Mouse (Mus musculus) myocyte (in vitro differentiated cells): ENCODE measurements around the gene Meaf6. TPM values are rescaled to one million over a fixed set of nuclear protein-coding genes. Genes with fewer than 3 reads are reported as not detected.

ENCODE experiments used
- H3K27me3 ChIP-seq: one replicate; pipeline ENCODE4 v1.6.1; 2011; ENCODE audit not compliant: control insufficient read depth, insufficient read depth, insufficient read length
- H3K36me3 ChIP-seq: one replicate; pipeline ENCODE4 v1.6.1; 2011; ENCODE audit not compliant: control insufficient read depth, insufficient read depth
- H3K4me2 ChIP-seq: one replicate; pipeline ENCODE4 v1.6.1; 2011; ENCODE audit warnings: low read depth, control low read depth
- H3K4me3 ChIP-seq: one replicate; pipeline ENCODE4 v1.5.1; 2011; ENCODE audit warnings: mild to moderate bottlenecking, control low read depth, moderate library complexity
- H3K79me2 ChIP-seq: one replicate; pipeline ENCODE4 v1.6.1; 2011; ENCODE audit not compliant: control insufficient read depth, insufficient read depth
- H3ac ChIP-seq: one replicate; pipeline ENCODE4 v1.6.1; 2011; ENCODE audit not compliant: control insufficient read depth, insufficient read length
- CEBPB ChIP-seq: IDR thresholded peaks from 2 replicates; pipeline ENCODE4 v1.6.1; 2011; ENCODE audit warnings: mild to moderate bottlenecking, moderate library complexity; ENCODE audit not compliant: poor library complexity, insufficient read depth, severe bottlenecking
- E2F4 ChIP-seq: IDR thresholded peaks from one replicate; pipeline ENCODE4 v1.6.1; 2011; ENCODE audit warnings: mild to moderate bottlenecking, control low read depth, moderate library complexity; ENCODE audit not compliant: insufficient read depth
- MAX ChIP-seq: IDR thresholded peaks from one replicate; pipeline ENCODE4 v1.6.1; 2011; ENCODE audit warnings: low read depth, mild to moderate bottlenecking, control low read depth
- MYOD1 ChIP-seq, 3 experiments: IDR thresholded peaks; one replicate each; pipeline ENCODE4 v1.6.1; 2011; ENCODE audit warnings: control low read depth in 2 of 3, low read depth in 2 of 3, mild to moderate bottlenecking in 2 of 3, moderate library complexity in 1 of 3; ENCODE audit not compliant: insufficient read length in 2 of 3, control insufficient read depth in 1 of 3
- MYOG ChIP-seq, 3 experiments: IDR thresholded peaks; one replicate each; pipeline ENCODE4 v1.6.1; 2011; ENCODE audit warnings: control low read depth in 2 of 3, low read depth in 2 of 3, mild to moderate bottlenecking in 2 of 3; ENCODE audit not compliant: insufficient read length in 2 of 3, control insufficient read depth in 1 of 3, insufficient read depth in 1 of 3
- POLR2A ChIP-seq: IDR thresholded peaks from one replicate; pipeline ENCODE4 v1.6.1; 2011; ENCODE audit warnings: low read depth, mild to moderate bottlenecking, control low read depth, moderate library complexity; ENCODE audit not compliant: insufficient read length
- POLR2AphosphoS2 ChIP-seq: IDR thresholded peaks from one replicate; pipeline ENCODE4 v1.6.1; 2011; ENCODE audit warnings: low read depth, control low read depth; ENCODE audit not compliant: insufficient read length
- REST ChIP-seq: IDR thresholded peaks from one replicate; pipeline ENCODE4 v1.6.1; 2011; ENCODE audit warnings: mild to moderate bottlenecking, control low read depth, moderate library complexity; ENCODE audit not compliant: insufficient read depth, insufficient read length
- SRF ChIP-seq: IDR thresholded peaks from one replicate; pipeline ENCODE4 v1.6.1; 2011; ENCODE audit warnings: low read depth; ENCODE audit not compliant: control insufficient read depth, insufficient read length
- TCF12 ChIP-seq: IDR thresholded peaks from one replicate; pipeline ENCODE4 v1.6.1; 2011; ENCODE audit warnings: mild to moderate bottlenecking, control low read depth; ENCODE audit not compliant: poor library complexity, insufficient read depth, severe bottlenecking
- TCF3 ChIP-seq: IDR thresholded peaks from one replicate; pipeline ENCODE4 v1.6.1; 2011; ENCODE audit warnings: low read depth, control low read depth; ENCODE audit not compliant: insufficient read length
- USF1 ChIP-seq: IDR thresholded peaks from one replicate; pipeline ENCODE4 v1.6.1; 2011; ENCODE audit warnings: low read depth, mild to moderate bottlenecking, control low read depth, moderate library complexity
- polyA plus RNA-seq: library from polyadenylated mRNA; unstranded; fragments of >200 nt; fragmentation: generic; extraction: Trizol; gene quantifications from one replicate; pipeline ENCODE4 v1.2.1, GENCODE M21; 2012; ENCODE audit warnings: missing spikeins

The Meaf6 gene
- polyA plus RNA-seq, 1 experiment = 19.3 TPM

GRCm38 (mm10) chr4:125115710-125116089 lies 30.8 kb downstream of the Meaf6 start:
- H3K4me3 ChIP-seq = no peak overlapping the region
- peak overlapping the region; percentile 3 for H3ac ChIP-seq
- H3K4me2 ChIP-seq = peak overlapping the region; percentile 65
- no peaks in the 10 kb centered on the region for H3K27me3 ChIP-seq
- H3K36me3 ChIP-seq = peaks cover 6% of the 10 kb centered on the region
- 0 out of 2 replicates have a peak, but pooled peaks have one; percentile 23 for TF ChIP-seq CEBPB
- TF ChIP-seq MYOG (IDR thresholded peaks at IDR 0.05; ENCODE audit: control insufficient read depth in 1 of 3, insufficient read depth in 1 of 3, insufficient read length in 2 of 3, low read depth in 2 of 3) = peak in 2 of 3 experiments; percentile 34 to 86
- no peak for TF ChIP-seq E2F4
- TF ChIP-seq SRF = no peak
- peak; percentile 67 for TF ChIP-seq MAX
- no peak for TF ChIP-seq TCF3
- TF ChIP-seq TCF12 = peak; percentile 69
- TF ChIP-seq POLR2A = peak; percentile 54
- TF ChIP-seq MYOD1 (IDR thresholded peaks at IDR 0.05; ENCODE audit: control insufficient read depth in 1 of 3, insufficient read length in 2 of 3, low read depth in 2 of 3) = peak in 2 of 3 experiments; percentile 54 to 76
- TF ChIP-seq REST = no peak
- peak; percentile 17 for TF ChIP-seq USF1
- peak; percentile 59 for TF ChIP-seq POLR2AphosphoS2
- H3K79me2 ChIP-seq = peaks cover 4% of the 10 kb centered on the region

DNA sequence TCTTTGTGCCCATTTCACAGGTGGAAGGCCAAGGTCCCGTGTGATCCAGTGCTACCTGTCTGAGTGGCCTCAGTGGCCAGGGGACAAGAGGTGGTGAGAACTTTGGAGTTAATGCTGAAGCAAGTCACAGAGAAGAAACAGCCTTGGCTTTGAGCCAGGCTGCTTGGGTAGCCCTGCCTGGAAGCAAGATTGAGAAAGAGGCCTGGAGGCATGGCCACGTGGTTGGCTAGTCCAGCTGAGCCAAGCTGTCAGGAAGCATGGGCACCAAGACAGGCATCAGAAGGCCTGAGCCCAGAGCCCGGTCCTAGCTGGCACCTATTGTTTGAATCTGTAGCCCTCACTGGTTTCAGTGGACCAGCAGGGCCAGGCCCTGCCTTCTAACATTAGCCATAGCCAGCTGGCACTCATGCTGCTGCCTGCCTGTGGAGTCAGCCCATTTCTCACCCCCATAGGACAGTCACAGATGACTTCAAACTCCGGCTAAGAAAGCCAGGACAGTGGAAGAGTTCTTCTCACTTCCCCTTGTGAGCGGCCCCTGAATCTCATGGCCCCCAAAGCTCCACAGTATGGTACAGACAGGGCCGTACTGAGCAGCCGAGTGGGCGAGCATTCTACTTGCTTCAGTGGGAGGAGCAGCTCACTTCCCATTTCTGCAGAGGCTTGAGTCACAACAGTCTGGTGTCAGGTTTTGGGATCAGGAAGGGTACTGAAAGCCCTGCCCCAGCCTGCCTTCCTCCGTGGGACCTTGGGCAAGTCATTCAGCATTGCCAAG lies 31.3 kb downstream of the Meaf6 start:
- Histone ChIP-seq H3K79me2 (peaks cover 10% of the 10 kb centered on the region), H3K27me3 (no peaks in the 10 kb centered on the region), H3K36me3 (peaks cover 7% of the 10 kb centered on the region), H3ac (peak overlapping the region; percentile 3), H3K4me2 (peak overlapping the region; percentile 65), H3K4me3 (no peak overlapping the region)
- TF ChIP-seq REST (no peak), E2F4 (no peak), MYOG (IDR thresholded peaks at IDR 0.05; ENCODE audit: control insufficient read depth in 1 of 3, insufficient read depth in 1 of 3, insufficient read length in 2 of 3, low read depth in 2 of 3) (no peak), POLR2A (peak; percentile 9), POLR2AphosphoS2 (no peak), MYOD1 (IDR thresholded peaks at IDR 0.05; ENCODE audit: control insufficient read depth in 1 of 3, insufficient read length in 2 of 3, low read depth in 2 of 3) (peak in 1 of 3 experiments; percentile 23), TCF12 (no peak), TCF3 (no peak), CEBPB (peak; percentile 76), SRF (peak; percentile 27), MAX (peak; percentile 54), USF1 (peak; percentile 88)

GRCm38 (mm10) chr4:125116929-125117328 lies 32.0 kb downstream of the Meaf6 start:
- H3K4me3 ChIP-seq = no peak overlapping the region
- no peak for TF ChIP-seq SRF
- no peak for TF ChIP-seq USF1
- no peak for TF ChIP-seq POLR2A
- no peak for TF ChIP-seq CEBPB
- no peak for TF ChIP-seq TCF3
- no peak for TF ChIP-seq E2F4
- TF ChIP-seq TCF12 = no peak
- TF ChIP-seq MYOD1 (IDR thresholded peaks at IDR 0.05; ENCODE audit: control insufficient read depth in 1 of 3, insufficient read length in 2 of 3, low read depth in 2 of 3) = peak in 2 of 3 experiments; percentile 53 to 63
- no peak for TF ChIP-seq REST
- peak; percentile 78 for TF ChIP-seq POLR2AphosphoS2
- peak in 1 of 3 experiments; percentile 41 for TF ChIP-seq MYOG (IDR thresholded peaks at IDR 0.05; ENCODE audit: control insufficient read depth in 1 of 3, insufficient read depth in 1 of 3, insufficient read length in 2 of 3, low read depth in 2 of 3)
- TF ChIP-seq MAX = no peak
- peaks cover 17% of the 10 kb centered on the region for H3K79me2 ChIP-seq
- no peaks in the 10 kb centered on the region for H3K27me3 ChIP-seq
- H3K4me2 ChIP-seq = peak overlapping the region; percentile 65
- H3ac ChIP-seq = no peak overlapping the region
- peaks cover 7% of the 10 kb centered on the region for H3K36me3 ChIP-seq

DNA sequence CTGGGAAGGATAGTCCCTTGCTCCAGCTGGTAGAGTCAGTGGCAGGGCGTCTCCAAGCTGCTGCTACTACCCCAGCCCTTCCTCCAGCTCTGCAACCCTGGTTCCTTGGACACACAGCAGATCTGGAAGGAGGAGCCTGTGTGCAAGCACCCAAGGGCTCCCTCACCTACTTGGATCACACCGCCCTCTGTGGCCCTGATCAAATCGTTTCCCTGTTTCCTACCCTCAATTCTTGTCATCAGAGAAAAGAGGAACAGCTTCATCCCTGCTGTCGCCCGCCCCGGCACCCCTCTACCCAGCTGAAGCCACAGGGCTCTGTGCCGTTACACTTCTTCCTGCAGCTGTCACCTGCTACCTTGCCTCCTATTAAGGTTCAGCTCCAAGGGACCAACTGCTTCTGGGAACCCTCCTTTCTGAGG lies 33.0 kb downstream of the Meaf6 start:
- TF ChIP-seq TCF12 (no peak), E2F4 (no peak), CEBPB (no peak), POLR2AphosphoS2 (peak; percentile 83), MYOG (IDR thresholded peaks at IDR 0.05; ENCODE audit: control insufficient read depth in 1 of 3, insufficient read depth in 1 of 3, insufficient read length in 2 of 3, low read depth in 2 of 3) (no peak), POLR2A (peak; percentile 15), MAX (no peak), SRF (no peak), MYOD1 (IDR thresholded peaks at IDR 0.05; ENCODE audit: control insufficient read depth in 1 of 3, insufficient read length in 2 of 3, low read depth in 2 of 3) (no peak), USF1 (no peak), REST (no peak), TCF3 (no peak)
- H3K27me3 ChIP-seq = no peaks in the 10 kb centered on the region
- peaks cover 19% of the 10 kb centered on the region for H3K79me2 ChIP-seq
- H3K4me3 ChIP-seq = no peak overlapping the region
- H3K36me3 ChIP-seq = peaks cover 7% of the 10 kb centered on the region
- H3ac ChIP-seq = no peak overlapping the region
- no peak overlapping the region for H3K4me2 ChIP-seq
